Mouse (Mus musculus) small intestine, adult 2 months (tissue): Measurements from ENCODE around the gene Serpinb1b.

Experiments used
- CTCF ChIP-seq: fragments of 200-500 bp; IDR thresholded peaks from 2 replicates; pipeline ENCODE4 v1.5.1; 2012; ENCODE audit warnings: low read depth, mild to moderate bottlenecking, control low read depth, inconsistent platforms, low read length, moderate library complexity, mixed read lengths; ENCODE audit not compliant: insufficient replicate concordance, insufficient read length; ENCODE audit errors: extremely low read depth
- POLR2A ChIP-seq: fragments of 200-500 bp; IDR thresholded peaks from 2 replicates; pipeline ENCODE4 v1.6.1; 2012; ENCODE audit warnings: low read depth, mild to moderate bottlenecking, control low read depth, inconsistent platforms, low read length, moderate library complexity

DNA sequence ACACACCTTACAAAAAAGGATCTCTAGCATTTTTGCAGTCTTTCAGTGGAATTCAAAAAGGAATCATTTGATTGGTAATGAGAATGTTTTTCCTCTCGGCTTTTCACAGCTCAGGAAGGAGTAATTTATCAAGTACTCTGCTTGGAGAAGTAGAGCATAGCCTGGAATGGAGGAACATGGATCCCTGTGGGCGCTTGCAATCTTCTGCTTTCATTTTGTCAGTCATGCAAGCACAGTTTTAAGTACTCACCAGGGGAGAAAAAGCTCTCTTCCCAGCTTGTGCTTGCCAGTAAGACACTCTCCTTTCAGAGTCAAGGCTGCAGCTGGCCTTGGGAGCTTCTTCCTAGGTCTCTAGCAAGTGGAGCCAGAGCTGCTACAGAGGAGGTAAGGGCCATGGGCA is 5.5 kb downstream of the Serpinb1b start:
- TF ChIP-seq CTCF (no peak), POLR2A (no peak)
